Mouse (Mus musculus) spleen, adult 2 months (tissue): Measurements from ENCODE around the gene Osbpl3.

ENCODE experiments used
- CTCF ChIP-seq: fragments of 200-500 bp; IDR thresholded peaks from 2 replicates; pipeline ENCODE4 v1.5.1; 2011; ENCODE audit warnings: mild to moderate bottlenecking, inconsistent platforms; ENCODE audit not compliant: insufficient read depth, insufficient read length, insufficient replicate concordance; ENCODE audit errors: extremely low read depth
- POLR2A ChIP-seq: fragments of 200-500 bp; IDR thresholded peaks from 2 replicates; pipeline ENCODE4 v1.6.1; 2011; ENCODE audit warnings: low read depth, low read length, inconsistent platforms

DNA sequence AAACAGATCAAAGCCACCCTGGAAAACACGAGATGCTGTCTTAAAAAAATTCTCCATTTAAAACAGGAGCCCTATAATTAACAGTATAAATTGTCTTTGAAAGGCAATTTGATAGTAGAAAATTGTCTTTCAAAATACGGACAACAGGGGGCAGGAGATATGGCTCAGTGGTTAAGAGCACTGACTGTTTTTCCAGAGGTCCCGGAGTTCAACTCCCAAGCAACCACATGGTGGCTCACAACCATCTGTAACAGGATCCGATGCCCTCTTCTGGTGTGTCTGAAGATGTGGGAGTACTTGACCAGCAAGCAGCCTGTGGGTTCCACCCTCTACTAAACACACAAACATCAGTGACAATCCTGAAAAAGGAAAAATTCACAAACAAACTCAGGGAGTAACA is 69.5 kb downstream of the Osbpl3 start:
- no peak for TF ChIP-seq CTCF
- TF ChIP-seq POLR2A, result no peak
